Mouse (Mus musculus): Measurements from ENCODE around the gene Fpr-rs3. TPM values are rescaled to one million over a fixed set of nuclear protein-coding genes. Genes with fewer than 3 reads are reported as not detected.

Gene Fpr-rs3
- not detected in 2 replicates for polyA plus RNA-seq (2016; fragmentation: Nextera tagmentation; extraction: Ambion mirVana)

- Histone ChIP-seq H3K27me3 (no peaks in the 10 kb centered on the region), H3K4me3 (replicated peaks) (no peak within 1 kb of the TSS), H3K4me1 (no peaks in the 10 kb centered on the region), H3K4me2 (no peak within 1 kb of the TSS), H3K9me3 (peaks cover 2% of the 10 kb centered on the region; the same call in 1 of the 2 replicates), H3K27ac (no peak within 1 kb of the TSS), H3K9ac (no peak within 1 kb of the TSS), H3K36me3 (replicated peaks) (no peaks in the 10 kb centered on the region)
- no peak for ATAC-seq (ENCODE audit: low FRiP score)
Measured at GRCm38 (mm10) chr17:20624777-20625176, at the start of gene Fpr-rs3. TSS of gene Fpr-rs3 (minus strand) at chr17:20624877.

- no peaks in the 10 kb centered on the region for H3K36me3 ChIP-seq (replicated peaks)
- H3K9me3 ChIP-seq = peaks cover 7% of the 10 kb centered on the region
- no peak within 1 kb of the TSS for H3K4me2 ChIP-seq
- no peaks in the 10 kb centered on the region for H3K4me1 ChIP-seq
- no peak for ATAC-seq (ENCODE audit: low FRiP score)
- no peak within 1 kb of the TSS for H3K27ac ChIP-seq
- no peaks in the 10 kb centered on the region for H3K27me3 ChIP-seq
- 31% methylated on average over 1 of the region's 1 CpGs for WGBS
- no peak within 1 kb of the TSS for H3K4me3 ChIP-seq (replicated peaks)
- no peak within 1 kb of the TSS for H3K9ac ChIP-seq
Measured at GRCm38 (mm10) chr17:20596323-20596722, 28.4 kb downstream of the Fpr-rs3 start, which contains the start of gene Vmn2r110. TSS of gene Vmn2r110 (minus strand) at chr17:20596423.

Other genes starting within 250 kb of the Fpr-rs3 start
- gene Vmn1r224, start 210.7 kb downstream of the Fpr-rs3 start, polyA plus RNA-seq (2016; fragmentation: Nextera tagmentation; extraction: Ambion mirVana) = not detected in 2 replicates
- gene Vmn2r108, start 143.5 kb downstream of the Fpr-rs3 start, polyA plus RNA-seq (2016; fragmentation: Nextera tagmentation; extraction: Ambion mirVana) = not detected in 2 replicates
- gene Vmn1r225, start 126.7 kb downstream of the Fpr-rs3 start, polyA plus RNA-seq (2016; fragmentation: Nextera tagmentation; extraction: Ambion mirVana) = not detected in 2 replicates
- gene Vmn2r109, start 60.1 kb downstream of the Fpr-rs3 start, polyA plus RNA-seq (2016; fragmentation: Nextera tagmentation; extraction: Ambion mirVana) = not detected in 2 replicates
- gene Vmn2r110, start 28.5 kb downstream of the Fpr-rs3 start, polyA plus RNA-seq (2016; fragmentation: Nextera tagmentation; extraction: Ambion mirVana) = 0.06 and 0.14 TPM in 2 replicates
- gene Vmn1r226, start 58.0 kb upstream of the Fpr-rs3 start, polyA plus RNA-seq (2016; fragmentation: Nextera tagmentation; extraction: Ambion mirVana) = not detected in 2 replicates
- gene Vmn1r227, start 105.0 kb upstream of the Fpr-rs3 start, polyA plus RNA-seq (2016; fragmentation: Nextera tagmentation; extraction: Ambion mirVana) = not detected in 2 replicates
- not detected in 2 replicates for gene Vmn1r228, start 161.3 kb upstream of the Fpr-rs3 start, polyA plus RNA-seq (2016; fragmentation: Nextera tagmentation; extraction: Ambion mirVana)
- gene Vmn1r229, start 186.7 kb upstream of the Fpr-rs3 start, polyA plus RNA-seq (2016; fragmentation: Nextera tagmentation; extraction: Ambion mirVana) = 0.01 TPM in 1 of 2 replicates, not detected in the other
- gene Vmn1r230, start 215.6 kb upstream of the Fpr-rs3 start, polyA plus RNA-seq (2016; fragmentation: Nextera tagmentation; extraction: Ambion mirVana) = not detected in 2 replicates

Measured in forebrain, embryonic 12.5 days (tissue).